Mouse (Mus musculus): ENCODE results near the gene Rfx4. TPM values are rescaled to one million over a fixed set of nuclear protein-coding genes. Genes with fewer than 3 reads are reported as not detected.

The Rfx4 gene
- total and polyA plus RNA-seq, 2 experiments: 1.8 to 5.1 TPM

DNA sequence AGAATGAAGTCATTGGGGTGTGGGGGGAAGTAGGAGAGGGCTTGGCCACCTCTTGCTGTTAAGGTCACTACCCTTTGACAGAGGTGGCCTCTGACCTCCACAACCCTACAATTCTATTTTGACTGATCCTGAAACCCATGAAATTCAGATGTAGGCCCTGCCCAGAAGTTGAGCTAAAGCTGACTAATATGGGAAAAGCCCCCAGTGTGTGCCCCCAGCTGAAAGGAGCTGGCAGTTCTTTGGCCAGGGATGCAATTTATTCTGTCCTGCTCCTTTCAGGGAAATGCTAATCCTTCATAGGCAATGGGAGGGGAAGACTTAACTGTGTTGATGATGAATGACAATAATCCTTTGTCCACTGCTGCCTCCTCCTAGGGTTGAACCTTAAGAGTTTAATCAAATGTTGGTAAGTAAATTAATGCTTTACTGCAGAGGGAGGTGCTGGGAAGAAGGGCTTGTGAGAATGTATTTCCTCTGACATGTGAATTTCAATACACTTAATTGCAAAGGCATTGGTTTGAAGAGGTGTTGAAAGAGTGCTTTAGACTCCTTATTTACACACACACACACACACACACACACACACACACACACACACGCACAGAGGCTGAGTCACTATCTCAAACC lies 155.0 kb downstream of the Rfx4 start:
- H3K27ac ChIP-seq (replicated peaks; ENCODE audit: insufficient read depth, low read depth, low read length): no peak overlapping the region
- TF ChIP-seq CTCF (IDR thresholded peaks at IDR 0.05; ENCODE audit: low read depth, low read length): no peak
- no peak for TF ChIP-seq POLR2A (IDR thresholded peaks at IDR 0.05; ENCODE audit: extremely low read depth, insufficient read depth, low read length)
- WGBS: 78% methylated on average over 1 of the region's 1 CpGs
- H3K4me3 ChIP-seq (ENCODE audit: insufficient read depth, low read depth, low read length): no peak overlapping the region
- H3K79me2 ChIP-seq (ENCODE audit: control insufficient read depth, insufficient read depth, low read length): no peaks in the 10 kb centered on the region
- peak; percentile 55 for DNase-seq (ENCODE audit: extremely low read depth, low read depth, low spot score)
- H3K36me3 ChIP-seq (ENCODE audit: control insufficient read depth, insufficient read depth, low read length): no peaks in the 10 kb centered on the region
- H3K9ac ChIP-seq (ENCODE audit: low read depth, low read length): no peak overlapping the region
- no peaks in the 10 kb centered on the region for H3K27me3 ChIP-seq (ENCODE audit: control insufficient read depth, insufficient read depth, low read length)
- peaks cover 2% of the 10 kb centered on the region; the same call in 1 of the 2 replicates for H3K4me1 ChIP-seq (ENCODE audit: control insufficient read depth, insufficient read depth, low read length)

DNA sequence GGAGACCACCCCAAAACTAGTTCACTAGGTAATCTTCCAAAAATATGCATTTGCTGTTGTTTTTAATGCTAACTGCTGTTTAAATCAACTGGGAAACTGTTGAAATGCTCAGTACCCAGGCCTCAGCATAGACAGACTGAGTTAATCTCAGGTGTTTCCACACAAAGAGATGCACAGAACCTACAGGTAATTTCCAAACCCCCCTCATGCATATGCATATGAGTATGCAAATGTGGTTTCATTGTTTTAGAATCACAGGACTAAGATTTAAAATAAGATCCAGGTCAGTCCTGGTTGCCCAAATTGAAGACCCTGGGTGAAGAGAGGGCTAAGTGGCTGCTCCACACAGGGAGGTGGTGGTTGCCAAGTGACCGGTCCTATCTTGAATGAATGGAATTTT lies 157.3 kb downstream of the Rfx4 start:
- no peak for DNase-seq (ENCODE audit: extremely low read depth, low read depth, low spot score)
- H3K9ac ChIP-seq (ENCODE audit: low read depth, low read length): no peak overlapping the region
- no peak overlapping the region for H3K27ac ChIP-seq (replicated peaks; ENCODE audit: insufficient read depth, low read depth, low read length)
- no peaks in the 10 kb centered on the region for H3K36me3 ChIP-seq (ENCODE audit: control insufficient read depth, insufficient read depth, low read length)
- peaks cover 7% of the 10 kb centered on the region; the same call in 1 of the 2 replicates for H3K79me2 ChIP-seq (ENCODE audit: control insufficient read depth, insufficient read depth, low read length)
- no peak overlapping the region for H3K4me3 ChIP-seq (ENCODE audit: insufficient read depth, low read depth, low read length)
- TF ChIP-seq POLR2A (IDR thresholded peaks at IDR 0.05; ENCODE audit: extremely low read depth, insufficient read depth, low read length) (no peak), CTCF (IDR thresholded peaks at IDR 0.05; ENCODE audit: low read depth, low read length) (no peak)
- peaks cover 3% of the 10 kb centered on the region; the same call in 1 of the 2 replicates for H3K4me1 ChIP-seq (ENCODE audit: control insufficient read depth, insufficient read depth, low read length)
- H3K27me3 ChIP-seq (ENCODE audit: control insufficient read depth, insufficient read depth, low read length): no peaks in the 10 kb centered on the region
- WGBS: 89% methylated on average over 1 of the region's 1 CpGs

DNA sequence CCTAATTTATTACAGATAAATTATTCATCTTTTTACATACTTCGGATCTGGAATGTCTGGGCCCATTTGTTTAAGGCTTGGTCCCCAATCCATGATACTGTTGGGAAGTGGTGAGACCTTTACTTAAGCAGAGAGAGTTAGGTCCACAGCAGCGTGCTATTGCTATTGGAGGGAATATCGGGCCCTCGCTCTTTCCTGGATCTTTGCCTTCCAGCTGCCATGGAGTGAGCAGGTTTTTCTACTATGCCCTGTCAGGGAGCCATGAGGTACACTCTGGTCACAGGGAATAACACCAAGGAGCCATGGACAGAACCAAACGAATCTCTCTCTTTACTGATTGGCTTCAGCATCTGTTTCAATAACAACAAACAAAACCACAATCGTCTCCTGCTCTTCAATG lies 159.6 kb downstream of the Rfx4 start:
- H3K79me2 ChIP-seq (ENCODE audit: control insufficient read depth, insufficient read depth, low read length): peaks cover 21% of the 10 kb centered on the region; the same call in 1 of the 2 replicates
- peaks cover 3% of the 10 kb centered on the region; the same call in 1 of the 2 replicates for H3K4me1 ChIP-seq (ENCODE audit: control insufficient read depth, insufficient read depth, low read length)
- DNase-seq (ENCODE audit: extremely low read depth, low read depth, low spot score): no peak
- no peaks in the 10 kb centered on the region for H3K27me3 ChIP-seq (ENCODE audit: control insufficient read depth, insufficient read depth, low read length)
- TF ChIP-seq POLR2A (IDR thresholded peaks at IDR 0.05; ENCODE audit: extremely low read depth, insufficient read depth, low read length) (no peak), CTCF (IDR thresholded peaks at IDR 0.05; ENCODE audit: low read depth, low read length) (no peak)
- H3K4me3 ChIP-seq (ENCODE audit: insufficient read depth, low read depth, low read length): no peak overlapping the region
- H3K9ac ChIP-seq (ENCODE audit: low read depth, low read length): no peak overlapping the region
- H3K27ac ChIP-seq (replicated peaks; ENCODE audit: insufficient read depth, low read depth, low read length): no peak overlapping the region
- WGBS: 74% methylated on average over 6 of the region's 6 CpGs
- H3K36me3 ChIP-seq (ENCODE audit: control insufficient read depth, insufficient read depth, low read length): no peaks in the 10 kb centered on the region

DNA sequence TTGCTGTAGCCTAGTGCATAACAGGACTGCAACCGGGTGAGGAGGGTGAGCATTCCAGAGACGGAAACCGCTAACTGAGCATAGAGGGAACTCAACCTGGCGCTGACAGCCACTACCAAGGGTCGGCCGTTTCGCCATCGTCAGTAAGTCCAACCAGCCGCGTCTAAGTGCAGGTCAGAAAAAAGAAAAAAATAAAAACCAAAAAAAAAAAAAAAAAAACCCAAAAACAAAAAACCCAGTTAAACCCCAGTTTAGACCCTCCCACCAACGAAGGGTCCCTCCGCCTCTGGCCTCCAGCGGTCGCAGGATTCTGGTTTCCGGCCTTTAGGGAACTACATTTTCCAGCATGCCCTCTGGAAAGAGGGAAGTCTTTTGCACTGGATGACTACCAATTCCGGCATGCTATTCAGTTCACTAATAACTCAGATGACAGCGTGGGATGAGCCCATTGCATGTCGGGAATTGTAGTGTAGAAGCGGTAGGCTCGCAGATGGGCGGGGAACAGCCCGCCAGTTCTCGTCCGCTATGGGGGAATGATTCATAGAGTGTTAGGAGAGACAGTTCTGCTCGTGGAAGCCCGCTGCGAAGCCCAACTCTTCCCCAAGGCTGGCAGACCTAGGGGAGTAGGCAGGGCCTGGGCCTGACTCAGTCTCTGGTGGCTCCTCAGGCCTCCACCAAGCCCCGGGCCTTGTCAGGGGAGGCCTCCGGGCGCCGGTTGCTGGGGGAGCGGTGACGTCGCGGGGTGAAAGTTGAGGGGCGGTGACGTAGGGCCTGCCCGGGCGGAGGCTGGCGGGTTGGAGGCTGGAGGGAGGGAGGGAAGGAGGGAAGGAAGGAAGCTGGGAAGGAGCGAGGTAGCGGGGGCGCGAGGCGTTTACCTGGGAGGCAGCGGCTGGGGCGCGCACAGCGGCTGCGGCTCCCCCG lies 161.2 kb downstream of the Rfx4 start, which contains the start of gene Ric8b:
TSS of gene Ric8b (plus strand) at position 807 of the 921 bp plus-strand sequence.
- TF ChIP-seq POLR2A (IDR thresholded peaks at IDR 0.05; ENCODE audit: extremely low read depth, insufficient read depth, low read length) (peak; percentile 79), CTCF (IDR thresholded peaks at IDR 0.05; ENCODE audit: low read depth, low read length) (no peak)
- Histone ChIP-seq H3K36me3 (ENCODE audit: control insufficient read depth, insufficient read depth, low read length) (no peaks in the 10 kb centered on the region), H3K9ac (ENCODE audit: low read depth, low read length) (peak within 1 kb of the TSS; percentile 85), H3K27ac (replicated peaks; ENCODE audit: insufficient read depth, low read depth, low read length) (peak within 1 kb of the TSS; percentile 97), H3K79me2 (ENCODE audit: control insufficient read depth, insufficient read depth, low read length) (peaks cover 26% of the 10 kb centered on the region; the same call in 1 of the 2 replicates), H3K4me3 (ENCODE audit: insufficient read depth, low read depth, low read length) (peak within 1 kb of the TSS; percentile 91), H3K27me3 (ENCODE audit: control insufficient read depth, insufficient read depth, low read length) (no peaks in the 10 kb centered on the region), H3K4me1 (ENCODE audit: control insufficient read depth, insufficient read depth, low read length) (peaks cover 3% of the 10 kb centered on the region; the same call in 1 of the 2 replicates)
- DNase-seq (ENCODE audit: extremely low read depth, low read depth, low spot score): peak; percentile 100
- WGBS: 1% methylated on average over 46 of the region's 51 CpGs

GRCm38 (mm10) chr10:84917731-84918095 lies 161.9 kb downstream of the Rfx4 start:
- TF ChIP-seq CTCF (IDR thresholded peaks at IDR 0.05; ENCODE audit: low read depth, low read length) (no peak), POLR2A (IDR thresholded peaks at IDR 0.05; ENCODE audit: extremely low read depth, insufficient read depth, low read length) (no peak)
- peaks cover 3% of the 10 kb centered on the region; the same call in 1 of the 2 replicates for H3K4me1 ChIP-seq (ENCODE audit: control insufficient read depth, insufficient read depth, low read length)
- no peaks in the 10 kb centered on the region for H3K27me3 ChIP-seq (ENCODE audit: control insufficient read depth, insufficient read depth, low read length)
- H3K36me3 ChIP-seq (ENCODE audit: control insufficient read depth, insufficient read depth, low read length): no peaks in the 10 kb centered on the region
- peak overlapping the region; percentile 57 for H3K27ac ChIP-seq (replicated peaks; ENCODE audit: insufficient read depth, low read depth, low read length)
- peaks cover 30% of the 10 kb centered on the region; the same call in 1 of the 2 replicates for H3K79me2 ChIP-seq (ENCODE audit: control insufficient read depth, insufficient read depth, low read length)
- no peak for DNase-seq (ENCODE audit: extremely low read depth, low read depth, low spot score)
- H3K4me3 ChIP-seq (ENCODE audit: insufficient read depth, low read depth, low read length): peak overlapping the region; percentile 91
- WGBS: under 1% methylated on average over 25 of the region's 27 CpGs
- H3K9ac ChIP-seq (ENCODE audit: low read depth, low read length): peak overlapping the region; percentile 85

Measured in liver, adult 2 months (tissue).